Mouse (Mus musculus): ENCODE measurements around the gene Creb5. TPM values are rescaled to one million over a fixed set of nuclear protein-coding genes. Genes with fewer than 3 reads are reported as not detected.

Gene Creb5
- polyA plus RNA-seq, 1 experiment from 2014 or later, result 1.1 TPM

- DNase-seq (ENCODE audit: low spot score), result no peak
These were observed 190.4 kb downstream of the Creb5 start for GRCm38 (mm10) chr6:53477501-53477900.

DNA sequence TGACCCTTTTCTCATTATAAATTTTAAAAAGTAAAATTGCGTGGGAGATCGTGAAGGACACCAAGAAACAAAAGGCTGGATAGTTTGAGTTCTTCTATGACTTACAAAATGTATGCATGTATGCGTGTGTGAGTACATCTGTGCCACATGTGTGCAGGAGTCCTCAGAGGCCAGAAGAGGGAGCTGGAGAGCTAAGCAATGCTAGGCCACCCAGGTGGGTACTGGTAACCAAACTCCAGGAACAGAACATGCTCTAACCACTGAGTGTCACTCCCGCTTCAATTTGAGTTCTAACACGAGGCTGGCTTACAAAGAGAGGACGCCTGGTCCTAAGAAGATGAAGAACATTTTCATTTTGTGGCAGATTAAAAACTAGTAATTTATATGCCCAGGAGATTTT is 203.8 kb downstream of the Creb5 start:
- DNase-seq (ENCODE audit: low spot score), result peak; percentile 6

DNA sequence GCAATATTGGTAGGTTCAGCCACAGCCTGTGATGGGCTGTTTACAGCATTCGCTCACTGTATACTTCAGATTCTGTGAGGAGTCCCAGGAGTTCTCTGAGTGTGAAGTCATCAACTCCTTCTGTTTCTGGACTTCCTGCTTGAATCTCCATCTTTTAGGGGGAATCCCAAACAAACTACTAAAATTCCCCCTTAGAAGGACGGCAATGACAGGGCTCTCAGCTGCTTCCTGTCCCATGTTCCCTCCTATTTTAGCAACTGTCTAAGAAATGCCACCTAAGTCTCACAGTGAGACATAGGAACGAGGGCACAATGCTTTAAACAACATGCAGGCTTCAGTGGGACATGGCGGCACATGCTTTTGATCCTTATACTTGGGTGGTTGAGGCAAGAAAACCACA is 204.3 kb downstream of the Creb5 start:
- DNase-seq (ENCODE audit: low spot score), result no peak

GRCm38 (mm10) chr6:53493864-53494263 is 206.8 kb downstream of the Creb5 start:
- DNase-seq (ENCODE audit: low spot score), result no peak

- no peak for DNase-seq (ENCODE audit: low spot score)
These were observed 208.6 kb downstream of the Creb5 start for GRCm38 (mm10) chr6:53495667-53496066.

GRCm38 (mm10) chr6:53496325-53496753 is 209.3 kb downstream of the Creb5 start:
- DNase-seq (ENCODE audit: low spot score), result no peak

DNA sequence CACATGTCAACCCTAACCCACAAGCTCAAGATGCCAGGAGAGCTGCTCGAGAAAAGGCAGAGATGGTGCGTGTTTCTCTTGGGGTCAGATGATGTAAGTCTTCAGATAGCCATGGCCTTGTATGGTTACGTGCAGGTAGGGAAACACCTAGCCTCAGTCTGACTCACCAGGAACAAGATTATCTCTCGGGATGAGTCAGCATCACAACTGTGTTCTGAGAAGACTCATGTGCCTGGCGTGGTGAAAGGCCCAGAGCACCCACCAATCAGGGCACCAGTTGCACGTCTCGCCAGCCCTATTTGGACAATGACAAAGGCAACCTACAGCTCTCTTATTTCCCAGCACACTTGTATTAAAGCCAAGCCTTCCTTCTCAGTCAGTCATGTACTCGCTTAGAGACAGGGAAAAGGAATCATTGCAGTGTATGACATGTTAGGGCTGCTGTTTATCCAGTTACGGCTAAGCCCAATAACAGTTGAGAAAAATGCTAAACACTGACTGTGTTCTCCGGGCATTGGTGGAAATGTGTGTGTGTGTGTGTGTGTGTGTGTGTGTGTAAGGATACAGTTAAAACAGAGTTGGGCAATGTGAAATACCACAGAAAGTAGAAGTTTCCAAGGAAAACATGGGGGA is 210.9 kb downstream of the Creb5 start:
- DNase-seq (ENCODE audit: low spot score), result no peak

GRCm38 (mm10) chr6:53499621-53500295 is 212.7 kb downstream of the Creb5 start:
- no peak for DNase-seq (ENCODE audit: low spot score)

DNA sequence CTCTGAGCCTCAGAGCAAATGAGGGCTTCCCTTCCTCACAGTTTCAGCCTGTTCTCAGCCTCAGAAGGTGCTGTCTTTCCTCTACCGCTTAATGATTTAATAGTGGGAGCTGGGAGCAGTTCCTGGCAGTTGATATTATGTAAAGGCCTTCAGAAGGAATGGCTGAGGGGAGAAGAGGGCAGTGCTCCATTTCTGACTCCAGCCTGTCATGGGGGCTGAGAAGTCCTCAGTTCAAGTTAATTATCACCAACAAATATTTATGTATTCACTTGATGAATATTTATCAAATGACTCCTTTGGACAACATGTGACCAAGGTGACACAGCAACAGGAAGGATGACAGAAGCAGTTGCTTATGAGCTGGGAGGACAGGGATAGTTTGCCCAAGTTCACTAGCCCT is 214.2 kb downstream of the Creb5 start:
- no peak for DNase-seq (ENCODE audit: low spot score)

DNA sequence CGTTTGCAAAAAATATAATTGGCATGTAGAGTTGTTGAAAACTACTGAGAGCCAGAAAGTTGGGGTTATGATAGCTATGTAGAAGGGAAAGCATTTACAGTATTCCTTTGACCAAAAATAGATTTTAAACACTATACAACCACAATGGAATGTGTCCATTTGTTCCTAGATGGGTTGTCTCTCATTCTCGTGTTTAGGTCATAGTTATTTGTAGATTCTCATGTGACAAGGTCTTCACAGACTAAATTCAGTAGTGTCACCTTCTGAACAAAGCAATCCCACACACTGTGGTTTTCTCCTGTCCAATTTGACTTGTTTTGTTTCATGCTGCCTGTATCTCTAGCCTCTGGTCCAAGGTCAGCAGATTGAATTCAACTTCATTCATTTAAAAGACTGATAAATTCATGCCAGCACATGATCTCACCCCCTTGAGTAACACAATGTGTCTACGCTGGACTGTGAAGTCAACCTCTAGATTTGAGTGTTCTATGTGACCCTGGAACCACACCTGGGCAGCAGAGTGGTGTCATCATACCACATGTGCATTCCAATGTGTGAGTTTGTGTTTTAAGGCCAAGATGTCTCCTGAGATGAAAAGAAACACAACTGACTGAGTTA is 220.0 kb downstream of the Creb5 start:
- DNase-seq (ENCODE audit: low spot score), result no peak

DNA sequence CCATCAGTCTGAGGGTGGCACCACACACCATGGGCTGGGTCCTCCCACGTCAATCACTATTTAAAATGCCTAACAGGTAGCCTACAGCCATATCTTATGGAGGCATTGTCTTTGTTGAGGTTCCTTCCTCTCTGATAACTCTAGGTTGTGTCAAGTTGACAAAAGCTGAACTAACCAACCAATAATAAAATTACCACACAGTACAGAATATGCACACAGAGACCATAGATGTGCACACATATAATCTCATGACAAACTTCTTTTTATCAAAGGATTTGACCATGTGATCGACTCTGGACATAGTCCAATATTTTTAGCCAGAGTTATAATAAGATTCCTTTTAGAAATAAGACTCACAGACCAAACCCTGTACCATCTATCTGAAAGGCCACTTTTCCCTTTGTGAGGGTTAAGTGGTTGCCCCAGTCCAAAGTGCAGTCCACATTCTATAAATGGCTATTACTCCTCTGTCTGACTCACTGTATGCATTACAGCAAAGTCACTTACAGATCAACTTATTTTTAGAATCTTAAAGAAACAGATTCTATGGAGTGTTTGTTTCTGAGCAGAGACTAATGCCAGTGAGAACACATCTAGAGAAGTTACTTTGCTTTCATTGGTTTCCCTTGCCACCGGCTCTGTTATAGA is 221.9 kb downstream of the Creb5 start:
- no peak for DNase-seq (ENCODE audit: low spot score)

DNA sequence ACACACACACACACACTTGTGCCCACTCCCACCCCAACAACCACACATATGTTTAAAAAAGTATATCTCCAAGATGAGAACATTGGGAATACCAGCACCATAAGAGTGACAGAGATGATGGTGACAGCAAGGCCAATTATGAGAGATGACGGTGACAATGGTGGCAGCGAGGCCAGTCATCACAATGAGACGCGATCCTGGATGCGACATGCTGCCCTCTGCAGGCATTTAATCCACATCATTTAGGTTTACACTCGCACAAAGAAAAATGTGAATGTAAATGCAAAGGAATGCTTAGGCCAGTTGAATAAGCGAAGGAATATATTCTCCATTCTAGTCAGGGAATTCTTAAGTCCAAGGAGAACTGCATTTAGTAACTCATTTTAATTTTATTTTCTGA is 222.9 kb downstream of the Creb5 start:
- no peak for DNase-seq (ENCODE audit: low spot score)

DNA sequence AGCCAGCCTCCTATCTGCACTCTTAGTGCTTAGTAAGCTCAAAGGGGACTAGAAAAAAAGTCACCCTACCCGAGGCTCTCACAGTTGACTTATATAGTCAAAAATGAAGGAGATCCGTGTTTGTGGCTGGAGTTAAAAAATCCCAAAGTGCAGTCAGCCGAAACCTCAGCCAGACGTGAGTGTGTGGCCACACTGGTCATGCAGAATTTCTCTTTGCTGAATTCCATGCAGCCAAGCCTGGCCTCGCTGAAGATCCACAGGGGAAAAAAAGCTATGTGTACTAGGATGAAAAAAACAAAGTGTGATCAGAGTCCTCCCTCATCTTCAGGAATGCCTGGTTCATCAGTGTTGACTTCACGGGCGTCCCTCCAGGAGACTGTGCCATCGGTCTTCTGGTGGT is 225.2 kb downstream of the Creb5 start:
- DNase-seq (ENCODE audit: low spot score), result no peak

DNA sequence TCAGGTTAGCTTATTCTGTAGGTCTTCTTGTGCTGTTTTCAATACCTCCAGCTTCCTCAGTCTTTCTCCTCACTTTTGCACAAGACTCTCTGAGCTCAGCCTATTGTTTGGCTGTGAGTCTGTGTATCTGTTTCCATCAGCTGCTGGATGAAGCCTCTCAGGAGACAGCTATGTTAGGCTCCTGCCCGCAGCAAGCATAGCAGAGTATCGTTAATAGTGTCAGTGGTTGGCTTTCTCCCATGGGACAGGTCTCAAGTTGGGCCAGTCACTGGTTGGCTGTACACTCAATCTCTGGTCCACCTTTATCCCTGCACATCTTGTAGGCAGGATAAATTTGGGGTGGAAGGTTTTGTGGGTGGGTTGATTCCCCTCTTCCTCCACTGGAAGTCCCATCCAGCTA is 226.3 kb downstream of the Creb5 start:
- DNase-seq (ENCODE audit: low spot score), result no peak

GRCm38 (mm10) chr6:53514862-53515261 is 227.8 kb downstream of the Creb5 start:
- DNase-seq (ENCODE audit: low spot score), result no peak

DNA sequence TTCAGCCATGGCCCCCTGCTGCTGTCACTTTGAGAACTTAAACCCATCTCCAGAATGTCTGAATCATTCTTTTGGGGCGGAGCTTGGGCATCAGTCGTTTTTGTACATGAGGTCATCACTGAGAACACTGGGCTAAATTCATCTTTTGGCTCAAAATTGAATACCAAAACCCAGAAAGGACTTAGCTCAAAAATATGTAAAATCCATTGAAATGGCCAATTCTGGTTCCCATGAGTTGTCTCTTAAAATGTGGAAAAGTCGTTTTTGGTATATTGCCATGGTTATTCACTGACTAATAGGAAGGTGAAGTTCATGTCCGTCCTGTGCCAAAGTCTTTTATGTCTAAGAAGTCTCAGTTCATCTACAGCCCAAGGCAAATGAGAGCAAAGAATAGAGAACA is 228.5 kb downstream of the Creb5 start:
- no peak for DNase-seq (ENCODE audit: low spot score)

DNA sequence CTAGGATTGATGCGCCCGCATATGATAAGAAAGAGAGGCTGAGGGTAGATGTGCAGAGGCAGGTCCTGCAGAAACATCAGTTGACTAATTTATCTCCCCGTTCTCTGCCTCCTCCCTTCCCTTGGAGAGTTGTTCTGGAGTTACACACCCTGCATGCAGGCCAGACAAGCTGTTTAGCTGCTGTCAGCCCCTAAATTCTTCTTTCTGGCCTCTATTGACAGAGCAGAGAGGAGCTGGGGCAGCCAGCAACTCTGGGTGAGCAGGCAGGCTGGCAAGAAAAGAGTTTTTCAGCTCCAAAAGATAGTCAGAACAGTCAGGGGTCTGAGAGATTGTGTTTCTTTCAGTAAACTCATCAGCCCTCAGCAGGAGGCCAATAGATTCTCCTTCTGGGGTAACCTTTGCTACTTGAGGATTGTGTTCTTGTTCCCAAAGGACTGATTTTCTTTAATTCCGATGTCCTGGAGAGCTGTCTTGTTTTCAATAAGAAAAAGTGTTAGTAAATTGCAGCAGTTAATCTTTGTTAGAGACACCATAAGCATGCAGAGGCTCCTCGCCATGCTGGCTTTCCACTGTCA is 230.4 kb downstream of the Creb5 start:
- DNase-seq (ENCODE audit: low spot score), result no peak

DNA sequence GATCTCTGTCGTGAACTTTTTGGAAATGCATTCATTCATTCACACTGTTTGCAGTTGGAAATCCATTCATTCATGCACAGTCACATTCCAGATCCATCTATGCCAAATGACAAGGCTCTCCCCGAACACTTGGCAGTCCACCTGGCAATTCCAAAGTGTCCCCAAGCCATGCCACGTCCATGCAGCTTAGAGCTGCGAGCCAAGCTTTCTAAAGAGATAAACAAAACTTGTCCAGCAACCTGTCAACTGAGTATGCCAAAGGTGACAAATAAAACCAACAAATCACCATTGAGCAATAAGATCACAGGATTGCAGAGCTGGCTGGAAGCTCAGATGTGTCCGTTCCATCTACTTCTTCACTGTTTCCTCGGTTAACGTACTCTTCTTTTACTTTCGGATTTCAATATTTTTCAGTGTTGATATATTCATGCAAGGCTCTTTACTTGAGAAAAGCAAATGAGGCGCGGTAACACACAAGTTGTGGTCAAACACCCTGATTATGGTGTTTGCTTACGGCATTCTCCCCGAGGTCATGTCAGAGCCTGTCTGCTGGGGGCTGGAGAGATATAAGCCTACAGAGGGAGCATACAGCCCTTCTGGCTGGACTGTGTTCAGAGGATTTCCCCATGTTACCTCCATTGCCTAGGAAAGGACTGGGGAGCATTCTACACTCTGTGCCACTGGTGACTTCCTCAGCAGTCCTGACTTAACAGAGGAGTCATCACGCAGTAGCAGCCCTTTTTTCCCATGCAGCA is 236.8 kb downstream of the Creb5 start:
- no peak for DNase-seq (ENCODE audit: low spot score)

DNA sequence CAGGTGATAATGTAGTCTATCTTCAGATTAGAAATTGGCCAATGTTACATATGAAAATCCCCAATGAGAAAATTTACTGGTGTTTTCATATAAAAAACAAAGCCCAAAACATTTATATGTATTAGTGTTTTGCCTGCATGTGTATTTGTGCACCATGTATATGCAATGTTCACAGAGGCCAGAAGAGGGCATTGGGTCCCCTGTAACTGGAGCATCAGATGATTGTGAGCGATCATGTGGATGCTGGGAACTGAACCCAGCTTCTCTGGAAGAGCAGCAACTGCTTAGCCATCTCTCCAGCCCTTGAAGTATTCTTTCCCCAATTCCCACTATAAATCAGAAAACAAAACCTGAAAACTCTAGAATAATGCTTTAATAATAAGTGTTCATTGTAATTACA is 239.4 kb downstream of the Creb5 start:
- no peak for DNase-seq (ENCODE audit: low spot score)

DNA sequence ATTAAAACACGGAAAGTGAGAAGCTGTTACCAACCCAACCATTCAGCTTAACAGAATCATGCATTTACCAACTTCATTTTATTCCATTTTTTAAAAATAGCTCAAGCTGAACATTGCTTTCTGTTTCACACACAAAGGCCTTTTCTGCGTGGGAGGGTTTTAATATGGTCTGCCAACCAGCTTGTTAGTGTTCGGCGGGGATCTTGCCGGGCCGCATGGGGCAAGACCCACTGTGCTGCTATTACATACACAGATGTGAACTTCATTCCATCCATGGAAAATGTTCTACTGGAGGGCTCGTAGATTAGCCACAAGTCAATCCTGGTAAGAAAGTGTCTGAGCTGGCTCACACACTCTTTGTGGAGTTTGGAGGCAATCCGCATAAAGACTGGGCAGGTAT is 243.7 kb downstream of the Creb5 start:
- no peak for DNase-seq (ENCODE audit: low spot score)

- DNase-seq (ENCODE audit: low spot score), result no peak
These were observed 244.4 kb downstream of the Creb5 start for GRCm38 (mm10) chr6:53531461-53531860.
